In genomic region chr7:66108961-66109854, GRCm38 (mm10) we compare ENCODE assay signal across 8 mouse cellular contexts. TPM values are rescaled to one million over a fixed set of nuclear protein-coding genes. Genes with fewer than 3 reads are reported as not detected.
A peak's percentile ranks its signal among the peaks of the same experiment; 100 is the strongest.
DNase-seq lines count a peak whose midpoint lies in the region; ATAC-seq lines count a peak whose summit lies in the region.

TSS of gene Chsy1 (plus strand) at chr7:66109515.

- intact Hi-C loops in gastrocnemius, postnatal 14 days (cut with DNase I; ENCODE audit: low total_unique reads) = loop anchor here (5.0 kb wide), 2 partner anchors 73 to 143 kb away; no protein-coding TSS in a partner anchor
- intact Hi-C loops in left cerebral cortex, postnatal 10 days (cut with DNase I) = loop anchor here (5.0 kb wide), 2 partner anchors 143 to 728 kb away; partner anchors contain the start of gene Adamts17

- peak; percentile 72 for ATAC-seq in inflammation-experienced regulatory T-cells, adult 6 months
- ATAC-seq in megakaryocyte progenitor cell, adult 5-6 weeks (replicated peaks; ENCODE audit: poor library complexity) = peak; percentile 71

- DNase-seq in adrenal gland, adult 18-20 months (ENCODE audit: low spot score in 2 of 2) = peak; percentile 89
- DNase-seq in embryo, embryonic 10.5 days (ENCODE audit: low spot score) = peak; percentile 94
- DNase-seq in gastrocnemius, postnatal 14 days = peak; percentile 88
- DNase-seq in left cerebral cortex, postnatal 10 days (ENCODE audit: extremely low spot score in 1 of 2, low spot score in 2 of 2) = peak; percentile 86 to 94
- DNase-seq in right cerebral cortex, postnatal 14 days = peak; percentile 92
- peak; percentile 86 for DNase-seq in urinary bladder, postnatal 25 days (ENCODE audit: low spot score)

RNA-seq across cellular contexts. Expression of gene Chsy1, which starts in this region (rescaled TPM):
- 10 to 100 TPM; 15.1 to 17.4 TPM for total RNA-seq in adrenal gland, adult 18-20 months (2021)
- total RNA-seq in gastrocnemius, postnatal 14 days (2021) = 1 to 10 TPM; 6.9 to 7.6 TPM
- 10 to 100 TPM in 2 of 3 experiments, 1 to 10 TPM in 1; 8.9 to 54.6 (median 10.3) TPM for polyA plus RNA-seq in inflammation-experienced regulatory T-cells, adult 6 months (2017; shearing (Covaris generic))
- total RNA-seq in left cerebral cortex, postnatal 10 days (2021) = 10 to 100 TPM; 21.3 to 21.6 TPM
- total RNA-seq in megakaryocyte progenitor cell, adult 5-6 weeks (2015) = 37.9 and 38.3 TPM in 2 replicates
- 62.1 and 68.0 TPM in 2 replicates for total RNA-seq in megakaryocyte progenitor cell, adult 5-6 weeks (2017)

Comparison
In these comparisons a context has a peak if more than half of its experiments do, and no peak if none do; other contexts are left out.
1. Peak in every context shown above with its lines: DNase-seq and ATAC-seq.